Mouse (Mus musculus): ENCODE measurements at regions not wholly inside any gene's neighbourhood (a gene's known extent, or its start where the extent isn't known, plus 50 kb on each side); places are given as distances from the start of the nearest gene placed in this dataset.

GRCm38 (mm10) chr10:102712263-102712662 lies 200.2 kb downstream of the Rassf9 start:
- no peak for DNase-seq (ENCODE audit: extremely low read depth, insufficient read length, low spot score)

GRCm38 (mm10) chr10:102705848-102706247 lies 193.8 kb downstream of the Rassf9 start:
- no peak for DNase-seq (ENCODE audit: extremely low read depth, insufficient read length, low spot score)

- DNase-seq (ENCODE audit: extremely low read depth, insufficient read length, low spot score): no peak
These were observed 182.8 kb downstream of the Rassf9 start for GRCm38 (mm10) chr10:102694810-102695209.

GRCm38 (mm10) chr10:102689966-102690365 lies 177.9 kb downstream of the Rassf9 start:
- no peak for DNase-seq (ENCODE audit: extremely low read depth, insufficient read length, low spot score)

DNA sequence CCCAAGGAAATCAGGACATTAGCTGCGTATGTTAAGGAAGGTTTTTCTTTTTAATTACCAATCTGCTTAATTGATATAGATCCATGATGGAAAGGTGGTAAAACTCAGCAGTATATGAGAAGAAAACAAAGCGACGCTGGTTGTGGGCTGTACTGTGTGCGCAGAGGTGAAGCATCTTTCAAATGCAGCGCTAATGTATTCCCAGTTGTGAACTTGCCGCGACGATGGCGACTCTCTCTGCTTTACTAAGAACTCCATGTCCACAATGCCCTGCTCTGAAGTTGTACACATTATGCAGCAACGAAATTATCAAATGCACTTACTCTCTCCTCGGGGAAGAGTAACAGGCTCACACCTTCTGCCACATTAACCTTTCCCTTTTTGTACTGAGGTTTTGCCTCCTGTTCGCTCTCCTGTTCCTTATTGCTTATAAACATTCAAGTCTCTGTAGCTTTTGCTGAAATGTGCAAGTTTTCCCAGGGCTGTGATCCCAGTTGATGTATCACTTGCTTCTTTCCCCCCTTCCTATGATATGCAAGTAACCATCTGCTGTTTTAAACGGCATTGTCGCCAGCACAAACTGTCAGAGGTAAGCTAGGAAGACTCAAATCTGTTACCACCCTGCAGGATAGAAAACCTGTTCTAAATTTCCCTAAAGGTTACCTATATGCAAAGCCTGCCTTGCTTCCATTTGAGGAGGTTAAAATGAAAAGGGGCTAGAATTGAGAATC lies 174.8 kb downstream of the Rassf9 start:
- no peak for DNase-seq (ENCODE audit: extremely low read depth, insufficient read length, low spot score)

GRCm38 (mm10) chr10:102685833-102686434 lies 173.9 kb downstream of the Rassf9 start:
- DNase-seq (ENCODE audit: extremely low read depth, insufficient read length, low spot score): no peak

DNA sequence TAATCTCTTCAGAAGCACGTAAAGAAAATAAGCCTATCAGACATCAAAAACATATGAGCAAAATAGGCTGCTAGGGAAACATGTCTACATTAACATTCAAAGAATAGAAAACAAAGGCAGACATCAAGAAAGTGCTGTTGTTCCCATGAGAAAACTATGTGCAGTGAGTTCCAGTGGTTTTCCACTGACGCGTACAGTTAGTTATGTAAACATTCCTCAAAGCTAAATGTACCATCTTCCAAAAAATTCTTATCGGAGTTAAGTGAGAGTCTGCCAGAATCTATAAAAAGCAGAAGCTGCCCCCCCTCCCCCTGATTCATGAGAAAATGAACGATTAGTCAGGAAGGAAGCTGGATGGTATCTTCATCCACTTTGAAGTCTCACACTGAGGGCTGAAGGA lies 155.3 kb downstream of the Rassf9 start:
- DNase-seq (ENCODE audit: extremely low read depth, insufficient read length, low spot score): no peak

GRCm38 (mm10) chr10:102659683-102660082 lies 147.7 kb downstream of the Rassf9 start:
- no peak for DNase-seq (ENCODE audit: extremely low read depth, insufficient read length, low spot score)

DNA sequence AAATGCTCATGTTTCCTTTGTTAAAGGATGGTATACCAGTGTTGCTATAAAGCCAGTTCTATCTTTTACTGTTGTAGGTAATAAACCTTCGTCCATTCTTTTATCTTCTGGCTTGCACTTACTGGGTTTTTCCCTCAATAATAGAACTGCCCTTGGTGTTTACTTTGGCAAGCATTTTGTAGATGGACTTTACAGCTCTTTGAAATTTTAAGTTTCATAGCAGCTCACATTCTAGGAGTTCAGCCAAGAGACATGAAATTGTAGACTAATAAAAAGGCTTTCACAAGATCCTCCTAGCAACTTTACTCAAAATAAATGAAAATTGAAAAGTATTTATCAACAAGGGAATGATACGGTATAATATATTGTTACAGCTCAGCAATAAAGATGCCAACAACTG lies 124.5 kb downstream of the Rassf9 start:
- DNase-seq (ENCODE audit: extremely low read depth, insufficient read length, low spot score): no peak

DNA sequence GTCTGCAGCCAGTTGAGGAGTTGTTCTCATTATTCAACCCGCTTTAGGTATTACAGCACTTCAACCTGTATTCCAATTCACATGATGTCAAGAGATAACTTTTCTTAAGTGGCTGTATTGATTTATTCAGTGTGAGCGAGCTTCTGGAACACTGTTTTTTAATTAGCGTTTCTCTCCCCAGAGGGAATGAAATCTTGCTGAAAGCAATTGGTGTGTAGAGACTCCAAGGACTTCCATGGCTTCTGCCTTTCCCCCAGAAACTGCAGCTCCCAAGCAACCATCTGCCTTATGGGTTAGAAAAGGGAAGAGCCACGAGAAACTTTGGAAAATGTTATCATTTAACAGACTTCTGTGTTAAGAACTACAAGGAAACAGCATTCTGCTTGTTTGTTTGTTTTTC lies 121.4 kb downstream of the Rassf9 start:
- no peak for DNase-seq (ENCODE audit: extremely low read depth, insufficient read length, low spot score)

DNA sequence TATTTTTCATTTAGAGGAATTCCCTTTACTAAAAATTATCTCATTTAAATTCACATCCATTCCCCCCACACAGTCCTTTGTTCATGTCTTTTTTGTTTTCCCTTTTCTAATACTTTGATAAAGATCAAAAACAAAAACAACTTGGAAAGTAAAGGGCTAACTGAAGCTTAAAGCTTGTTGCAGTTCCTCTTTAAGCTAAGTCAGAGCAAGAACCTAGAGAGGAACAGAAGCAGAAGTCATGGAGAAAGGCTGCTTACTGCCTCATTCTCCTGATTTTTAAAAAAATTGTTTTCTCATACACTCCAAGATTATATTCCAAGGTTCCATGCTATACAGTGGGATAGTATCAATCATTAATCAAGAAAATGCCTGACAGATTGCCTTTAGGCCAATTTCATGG lies 116.6 kb downstream of the Rassf9 start:
- DNase-seq (ENCODE audit: extremely low read depth, insufficient read length, low spot score): no peak

- no peak for DNase-seq (ENCODE audit: extremely low read depth, insufficient read length, low spot score)
These were observed 111.9 kb downstream of the Rassf9 start for GRCm38 (mm10) chr10:102623895-102624294.

- peak; percentile 14 for DNase-seq (ENCODE audit: extremely low read depth, insufficient read length, low spot score)
These were observed 110.6 kb downstream of the Rassf9 start for GRCm38 (mm10) chr10:102622583-102623008.

DNA sequence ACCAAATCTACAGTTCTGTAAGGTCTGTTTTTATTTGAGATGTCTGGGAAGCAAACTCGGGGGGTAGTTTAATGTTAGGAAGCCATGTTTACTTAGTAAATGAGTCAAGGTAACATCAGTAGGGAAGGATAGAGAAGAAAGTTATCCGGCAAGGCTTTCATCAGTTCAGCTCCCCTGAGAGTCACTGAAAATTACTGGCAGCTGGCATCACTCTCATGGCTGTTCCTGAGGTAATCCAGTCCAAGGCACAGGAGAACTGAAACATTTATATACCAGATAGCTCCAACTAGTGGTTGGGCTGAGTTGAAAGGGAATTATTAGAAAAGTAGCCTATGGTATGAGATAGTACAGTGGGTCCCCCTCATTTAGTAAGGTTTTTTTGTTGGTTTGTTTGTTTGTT lies 106.7 kb downstream of the Rassf9 start:
- no peak for DNase-seq (ENCODE audit: extremely low read depth, insufficient read length, low spot score)

GRCm38 (mm10) chr10:102615962-102616595 lies 104.1 kb downstream of the Rassf9 start:
- no peak for DNase-seq (ENCODE audit: extremely low read depth, insufficient read length, low spot score)

All from 3134 (cell line).